Mouse (Mus musculus) liver, adult 2 months (tissue): ENCODE measurements around the gene Wdr89. TPM values are rescaled to one million over a fixed set of nuclear protein-coding genes. Genes with fewer than 3 reads are reported as not detected.
A peak's percentile ranks its signal among the peaks of the same experiment; 100 is the strongest.

ENCODE experiments used
- DNase-seq: peaks from one replicate; pipeline ENCODE4 v3.0.0-alpha.2; 2011; ENCODE audit warnings: low read depth, low spot score; ENCODE audit errors: extremely low read depth
- H3K27ac ChIP-seq: fragments of 200-500 bp; replicated peaks from 2 replicates; pipeline ENCODE4 v1.5.1; 2012; ENCODE audit warnings: low read depth, mild to moderate bottlenecking, control low read depth, inconsistent platforms, low read length; ENCODE audit not compliant: insufficient read depth
- H3K27me3 ChIP-seq: fragments of 200-500 bp; 2 replicates; pipeline ENCODE4 v1.6.1; 2012; ENCODE audit warnings: mild to moderate bottlenecking, moderate library complexity, low read length, inconsistent platforms; ENCODE audit not compliant: control insufficient read depth, insufficient read depth
- H3K36me3 ChIP-seq: fragments of 200-500 bp; 2 replicates; pipeline ENCODE4 v1.6.1; 2012; ENCODE audit warnings: low read length, inconsistent platforms; ENCODE audit not compliant: control insufficient read depth, insufficient read depth
- H3K4me1 ChIP-seq: fragments of 200-500 bp; 2 replicates; pipeline ENCODE4 v1.6.1; 2011; ENCODE audit warnings: low read length; ENCODE audit not compliant: control insufficient read depth, insufficient read depth
- H3K4me3 ChIP-seq: fragments of 200-500 bp; 2 replicates; pipeline ENCODE4 v1.5.1; 2011; ENCODE audit warnings: low read depth, mild to moderate bottlenecking, control low read depth, low read length, moderate library complexity; ENCODE audit not compliant: insufficient read depth
- H3K79me2 ChIP-seq: fragments of 200-500 bp; 2 replicates; pipeline ENCODE4 v1.6.1; 2012; ENCODE audit warnings: inconsistent platforms, mild to moderate bottlenecking, low read length, moderate library complexity; ENCODE audit not compliant: control insufficient read depth, insufficient read depth
- H3K9ac ChIP-seq: fragments of 200-500 bp; 2 replicates; pipeline ENCODE4 v1.6.1; 2012; ENCODE audit warnings: low read depth, mild to moderate bottlenecking, control low read depth, inconsistent platforms, low read length
- CTCF ChIP-seq: fragments of 200-500 bp; IDR thresholded peaks from 2 replicates; pipeline ENCODE4 v1.5.1; 2011; ENCODE audit warnings: low read depth, low read length, control low read depth
- POLR2A ChIP-seq: fragments of 200-500 bp; IDR thresholded peaks from 2 replicates; pipeline ENCODE4 v1.6.1; 2011; ENCODE audit warnings: low read length, control low read depth; ENCODE audit not compliant: insufficient read depth; ENCODE audit errors: extremely low read depth
- WGBS: fragments of 180-500 bp; shearing (Covaris S2); methylation state at CpG from one replicate; pipeline ENCODE4 v1.1.7; 2018; 5-methylcytosine and 5-hydroxymethylcytosine counted together
- polyA plus RNA-seq: library from polyadenylated mRNA; depleted of rRNA; stranded (reverse); fragments of >200 nt; gene quantifications from 2 replicates; pipeline ENCODE4 v1.2.3, GENCODE M21; 2012
- total RNA-seq: library from RNA; depleted of rRNA; stranded (reverse); fragments of >200 nt; gene quantifications from 2 replicates; pipeline ENCODE4 v1.2.3, GENCODE M21; 2014

The Wdr89 gene
- total and polyA plus RNA-seq, 2 experiments, result 2.1 to 2.3 TPM

DNA sequence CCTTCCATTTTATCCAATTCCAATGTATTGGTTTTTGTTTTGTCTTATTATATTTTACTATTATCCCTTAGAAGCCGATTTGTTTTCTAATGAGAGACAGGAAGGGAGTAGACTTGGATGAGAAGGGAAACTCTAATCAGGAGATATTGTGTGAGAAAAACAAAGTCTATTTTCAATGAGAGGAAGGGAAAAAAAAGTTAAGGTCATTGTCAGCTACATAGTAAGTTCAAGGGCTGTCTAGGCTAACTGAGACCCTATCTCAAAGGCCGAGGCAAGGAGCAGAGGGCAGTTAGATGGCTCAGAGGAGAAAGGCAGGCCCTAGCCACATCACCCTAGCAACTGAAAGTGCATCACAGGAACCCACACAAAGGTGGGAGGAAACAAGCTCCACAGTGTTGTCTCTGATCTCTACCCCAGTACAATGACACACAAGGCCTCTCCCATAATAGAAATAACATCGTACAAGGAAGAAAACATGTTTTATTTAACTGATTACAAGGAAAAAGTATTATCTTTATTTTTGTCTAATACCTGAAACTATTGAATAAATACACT is 15.0 kb downstream of the Wdr89 start:
- Histone ChIP-seq H3K4me1 (0 out of 2 replicates have a peak, but pooled peaks cover 2% of the 10 kb centered on the region), H3K36me3 (no peaks in the 10 kb centered on the region), H3K9ac (no peak overlapping the region), H3K27me3 (no peaks in the 10 kb centered on the region), H3K4me3 (no peak overlapping the region), H3K27ac (no peak overlapping the region), H3K79me2 (no peaks in the 10 kb centered on the region)
- WGBS, result 75% methylated on average over 3 of the region's 3 CpGs
- TF ChIP-seq CTCF, result no peak
- TF ChIP-seq POLR2A, result no peak
- DNase-seq, result no peak

DNA sequence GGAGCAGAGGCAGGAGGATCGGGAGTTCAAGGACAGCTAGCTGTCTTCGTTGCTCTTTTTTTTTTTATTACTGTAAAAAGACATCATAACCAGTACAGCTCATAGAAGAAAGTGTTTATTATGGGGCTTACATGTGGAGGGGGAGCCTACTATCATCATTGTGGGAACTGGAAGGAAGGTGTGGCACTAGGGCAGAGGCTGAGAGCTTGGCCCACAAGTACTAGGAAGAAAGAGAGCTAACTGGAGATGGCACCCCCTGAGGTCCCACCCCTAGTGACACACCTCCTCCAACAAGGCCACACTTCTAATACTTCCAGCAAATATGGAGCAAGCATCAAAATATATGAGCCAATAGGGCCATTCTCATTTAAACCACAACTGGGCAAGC is 19.6 kb downstream of the Wdr89 start:
- H3K27ac ChIP-seq, result no peak overlapping the region
- WGBS, result 82% methylated on average over 2 of the region's 2 CpGs
- no peak overlapping the region for H3K4me3 ChIP-seq
- TF ChIP-seq CTCF (no peak), POLR2A (no peak)
- DNase-seq, result no peak
- 0 out of 2 replicates have a peak, but pooled peaks cover 2% of the 10 kb centered on the region for H3K79me2 ChIP-seq
- no peaks in the 10 kb centered on the region for H3K36me3 ChIP-seq
- H3K27me3 ChIP-seq, result no peaks in the 10 kb centered on the region
- H3K9ac ChIP-seq, result no peak overlapping the region
- no peaks in the 10 kb centered on the region for H3K4me1 ChIP-seq

- Histone ChIP-seq H3K4me3 (no peak overlapping the region), H3K79me2 (0 out of 2 replicates have a peak, but pooled peaks cover 2% of the 10 kb centered on the region), H3K4me1 (no peaks in the 10 kb centered on the region), H3K36me3 (no peaks in the 10 kb centered on the region), H3K27me3 (no peaks in the 10 kb centered on the region), H3K9ac (no peak overlapping the region), H3K27ac (no peak overlapping the region)
- 91% methylated on average over 12 of the region's 12 CpGs for WGBS
- TF ChIP-seq POLR2A (no peak), CTCF (no peak)
- no peak for DNase-seq
These were observed 20.2 kb downstream of the Wdr89 start for GRCm38 (mm10) chr12:75649058-75649705.

DNA sequence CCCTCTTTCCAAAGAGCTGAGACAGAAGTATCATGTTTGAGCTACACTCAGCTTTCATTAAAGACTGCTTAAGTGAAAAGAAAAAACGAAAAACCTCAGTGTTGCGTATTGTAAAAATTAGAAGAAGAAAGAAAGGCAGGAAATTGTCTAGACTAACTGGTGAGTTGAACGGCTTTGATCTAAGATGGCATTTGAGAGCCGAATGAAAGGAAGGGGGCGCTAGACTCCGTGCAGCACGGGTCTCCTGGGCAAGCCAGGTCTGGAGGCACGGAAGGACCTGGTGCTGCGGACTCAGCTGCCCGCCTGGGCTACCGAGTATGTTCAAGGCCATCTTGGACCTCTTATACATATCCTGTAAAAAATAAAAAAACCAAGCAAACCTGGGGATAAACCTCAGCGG is 21.1 kb downstream of the Wdr89 start:
- no peak overlapping the region for H3K4me3 ChIP-seq
- H3K27me3 ChIP-seq, result no peaks in the 10 kb centered on the region
- no peak for TF ChIP-seq POLR2A
- TF ChIP-seq CTCF, result peak; percentile 54
- H3K9ac ChIP-seq, result no peak overlapping the region
- H3K27ac ChIP-seq, result no peak overlapping the region
- WGBS, result 64% methylated on average over 12 of the region's 12 CpGs
- H3K36me3 ChIP-seq, result no peaks in the 10 kb centered on the region
- DNase-seq, result no peak
- H3K4me1 ChIP-seq, result no peaks in the 10 kb centered on the region
- H3K79me2 ChIP-seq, result 0 out of 2 replicates have a peak, but pooled peaks cover 2% of the 10 kb centered on the region

GRCm38 (mm10) chr12:75647663-75648062 is 21.7 kb downstream of the Wdr89 start:
- H3K27me3 ChIP-seq, result no peaks in the 10 kb centered on the region
- TF ChIP-seq POLR2A (no peak), CTCF (no peak)
- H3K79me2 ChIP-seq, result 0 out of 2 replicates have a peak, but pooled peaks cover 2% of the 10 kb centered on the region
- H3K4me1 ChIP-seq, result no peaks in the 10 kb centered on the region
- 92% methylated on average over 2 of the region's 2 CpGs for WGBS
- no peak for DNase-seq
- no peak overlapping the region for H3K9ac ChIP-seq
- no peak overlapping the region for H3K4me3 ChIP-seq
- H3K36me3 ChIP-seq, result no peaks in the 10 kb centered on the region
- no peak overlapping the region for H3K27ac ChIP-seq

DNA sequence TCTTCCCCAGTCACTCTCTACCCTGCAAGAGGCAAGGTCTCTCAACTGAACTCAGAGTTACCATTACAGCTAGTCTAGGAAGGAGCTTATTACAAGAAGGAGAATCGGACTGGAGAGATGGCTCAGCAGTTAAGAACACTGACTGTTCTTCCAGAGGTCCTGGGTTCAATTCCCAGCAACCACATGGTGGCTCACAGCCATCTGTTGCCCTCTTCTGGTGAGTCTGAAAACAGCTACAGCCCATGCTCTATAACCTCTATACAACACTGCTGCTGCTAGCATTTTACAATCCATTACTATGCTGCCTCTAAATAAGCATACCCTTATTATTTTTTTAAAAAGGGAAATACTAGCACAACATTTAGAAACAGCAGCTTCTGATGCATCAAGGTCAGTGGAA is 23.6 kb downstream of the Wdr89 start:
- Histone ChIP-seq H3K4me3 (no peak overlapping the region), H3K4me1 (no peaks in the 10 kb centered on the region), H3K36me3 (no peaks in the 10 kb centered on the region), H3K79me2 (0 out of 2 replicates have a peak, but pooled peaks cover 2% of the 10 kb centered on the region), H3K27me3 (no peaks in the 10 kb centered on the region), H3K27ac (no peak overlapping the region), H3K9ac (no peak overlapping the region)
- 89% methylated on average over 1 of the region's 1 CpGs for WGBS
- TF ChIP-seq CTCF (no peak), POLR2A (no peak)
- DNase-seq, result no peak
